Mouse (Mus musculus) ovary, postnatal 14 days (tissue): ENCODE data around the gene Nrip2.
A peak's percentile ranks its signal among the peaks of the same experiment; 100 is the strongest.

Experiments
- DNase-seq: peaks from one replicate; pipeline ENCODE4 v3.0.0; 2022; ENCODE audit warnings: low spot score

Nrip2 gene

GRCm38 (mm10) chr6:128397574-128398261, 1.4 kb upstream of the Nrip2 start:
- no peak for DNase-seq

- DNase-seq: peak; percentile 57
Measured at GRCm38 (mm10) chr6:128399421-128400185, 507 bp downstream of the Nrip2 start.

- DNase-seq: no peak
Measured at GRCm38 (mm10) chr6:128404708-128405107, 5.6 kb downstream of the Nrip2 start.

- no peak for DNase-seq
Measured at GRCm38 (mm10) chr6:128408544-128409125, 9.5 kb downstream of the Nrip2 start.

GRCm38 (mm10) chr6:128410305-128410704, 11.2 kb downstream of the Nrip2 start:
- no peak for DNase-seq

- peak; percentile 80 for DNase-seq
Measured at GRCm38 (mm10) chr6:128411115-128411514, 12.0 kb downstream of the Nrip2 start.

- no peak for DNase-seq
Measured at GRCm38 (mm10) chr6:128416169-128416568, 17.1 kb downstream of the Nrip2 start.

GRCm38 (mm10) chr6:128418076-128418475, 19.0 kb downstream of the Nrip2 start:
- DNase-seq: no peak

GRCm38 (mm10) chr6:128421036-128421435, 21.9 kb downstream of the Nrip2 start:
- no peak for DNase-seq

GRCm38 (mm10) chr6:128421480-128421879, 22.4 kb downstream of the Nrip2 start:
- no peak for DNase-seq

GRCm38 (mm10) chr6:128423496-128424268, 24.6 kb downstream of the Nrip2 start:
- DNase-seq: no peak

- DNase-seq: peak; percentile 86
Measured at GRCm38 (mm10) chr6:128424269-128425019, 25.3 kb downstream of the Nrip2 start, which contains the start of gene Itfg2. TSS of gene Itfg2 (minus strand) at chr6:128424931.

GRCm38 (mm10) chr6:128425046-128425445, 25.9 kb downstream of the Nrip2 start:
- no peak for DNase-seq

- no peak for DNase-seq
Measured at GRCm38 (mm10) chr6:128427571-128427970, 28.5 kb downstream of the Nrip2 start.

- DNase-seq: no peak
Measured at GRCm38 (mm10) chr6:128429300-128429699, 30.2 kb downstream of the Nrip2 start.

GRCm38 (mm10) chr6:128429826-128430225, 30.7 kb downstream of the Nrip2 start:
- DNase-seq: no peak

- DNase-seq: no peak
Measured at GRCm38 (mm10) chr6:128432356-128432915, 33.3 kb downstream of the Nrip2 start.

- no peak for DNase-seq
Measured at GRCm38 (mm10) chr6:128433566-128433965, 34.5 kb downstream of the Nrip2 start.

- peak; percentile 62 for DNase-seq
Measured at GRCm38 (mm10) chr6:128435474-128435873, 36.4 kb downstream of the Nrip2 start.

- no peak for DNase-seq
Measured at GRCm38 (mm10) chr6:128436356-128437005, 37.4 kb downstream of the Nrip2 start.

GRCm38 (mm10) chr6:128437288-128437687, 38.2 kb downstream of the Nrip2 start:
- no peak for DNase-seq
